Mouse (Mus musculus) lung, postnatal 0 days (tissue): ENCODE results near the gene Srpr.

Experiments used
- CTCF ChIP-seq: IDR thresholded peaks from 2 replicates; pipeline ENCODE4 v1.5.1; 2016; ENCODE audit warnings: antibody characterized with exemption, mild to moderate bottlenecking
- EP300 ChIP-seq: IDR thresholded peaks from 2 replicates; pipeline ENCODE4 v1.6.1; 2016; ENCODE audit warnings: antibody characterized with exemption, mild to moderate bottlenecking, control low read depth

DNA sequence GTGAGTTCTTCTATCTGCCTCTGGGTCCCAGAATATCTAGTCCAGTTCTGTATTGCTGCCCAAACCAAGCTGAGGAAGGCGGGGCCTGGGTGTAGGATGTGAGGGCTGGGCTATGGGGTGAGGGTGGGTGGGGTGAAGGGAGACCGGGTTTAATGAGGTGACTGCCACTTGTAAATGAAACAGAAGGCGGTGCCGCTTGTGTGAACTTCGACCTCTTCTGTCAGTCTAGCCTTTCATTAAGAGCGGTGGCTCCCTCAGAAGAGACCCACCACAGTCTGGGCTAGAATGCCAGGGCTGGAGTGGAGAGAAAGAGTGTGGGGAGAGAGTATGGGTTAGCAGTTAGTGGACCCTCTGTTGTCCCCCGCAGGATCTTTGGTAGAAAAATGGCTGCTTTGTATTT lies 90.0 kb downstream of the Srpr start:
- TF ChIP-seq EP300 (no peak), CTCF (no peak)
